Mouse (Mus musculus): Measurements from ENCODE around the gene Abca13. TPM values are rescaled to one million over a fixed set of nuclear protein-coding genes. Genes with fewer than 3 reads are reported as not detected.
"Not testable (repeated sequence)": the region's sequence is repeated elsewhere in the genome, so short reads cannot be mapped to it uniquely, and the experiment has no call there.

Gene Abca13
- total RNA-seq (2021) = under 1 TPM; 0.07 to 0.10 TPM
- long read RNA-seq, experiment 1 = 0 reads
- long read RNA-seq, experiment 2 = 0 reads

DNA sequence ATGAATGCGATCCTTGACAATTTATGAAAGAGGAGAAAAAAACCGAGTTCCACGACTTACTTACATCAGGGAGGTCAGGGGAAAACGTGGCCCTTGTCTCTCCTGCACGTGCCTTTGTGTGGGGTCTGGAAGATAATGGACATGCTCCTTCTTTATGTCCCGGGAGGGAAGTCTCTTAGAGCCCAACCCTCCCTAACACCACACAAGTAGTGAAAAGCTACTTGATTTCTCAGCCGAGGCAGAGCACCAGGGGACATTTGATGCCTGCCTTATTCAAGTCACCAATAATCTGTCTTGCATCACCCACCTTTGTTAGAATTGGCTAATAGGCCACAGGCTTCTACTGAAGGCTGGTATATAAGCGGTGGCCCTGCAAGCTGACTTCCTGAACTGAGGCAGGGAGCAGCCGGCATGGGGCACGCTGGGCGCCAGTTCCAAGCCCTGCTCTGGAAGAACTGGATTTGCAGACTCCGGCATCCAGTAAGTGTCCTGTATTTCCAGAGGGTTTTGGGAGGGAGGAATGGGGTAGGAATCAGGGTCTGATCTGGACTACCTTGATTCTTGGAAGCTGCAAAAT lies at the start of gene Abca13:
TSS of gene Abca13 (plus strand) at position 388 of the 577 bp plus-strand sequence.
- DNase-seq (ENCODE audit: low spot score in 2 of 2) = no peak

DNA sequence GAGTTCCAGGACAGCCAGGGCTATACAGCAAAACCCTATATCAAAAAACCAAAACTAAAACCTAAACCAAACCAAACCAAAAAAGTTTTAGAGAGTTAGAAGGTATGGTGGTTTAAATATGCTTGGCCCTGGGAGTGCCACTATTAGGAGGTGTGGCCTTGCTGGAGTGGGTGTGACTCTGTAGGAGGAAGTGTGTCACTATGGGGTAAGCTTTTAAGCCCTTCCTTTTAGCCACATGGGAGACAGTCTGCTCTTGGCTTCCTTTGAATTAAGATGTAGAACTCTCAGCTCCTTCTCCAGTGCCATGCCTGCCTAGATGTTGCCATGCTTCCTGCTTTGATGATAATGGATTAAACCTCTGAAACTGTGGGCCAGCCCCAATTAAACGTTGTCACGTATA lies 46.6 kb upstream of the Abca13 start:
- DNase-seq (ENCODE audit: low spot score in 2 of 2) = no peak

DNA sequence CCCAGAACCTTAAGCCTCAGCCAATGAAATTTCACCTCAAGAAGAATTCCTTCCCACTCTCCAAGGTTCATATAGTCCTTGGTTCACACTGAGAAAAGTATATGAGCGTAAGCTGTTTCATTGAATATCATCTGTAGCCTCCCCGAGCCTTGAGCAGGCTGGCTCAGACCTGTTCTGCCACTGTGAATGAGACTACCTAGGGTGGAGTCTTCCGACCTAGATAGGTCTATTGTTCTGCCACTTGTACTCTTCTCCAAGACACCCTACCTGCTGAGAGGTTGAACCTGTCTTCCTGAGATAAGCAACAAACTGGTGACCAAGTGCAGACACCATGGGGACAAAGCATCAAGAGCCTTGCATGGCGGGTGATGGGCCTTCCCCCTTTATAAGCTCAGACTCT lies 45.6 kb upstream of the Abca13 start:
- no peak for DNase-seq (ENCODE audit: low spot score in 2 of 2)

DNA sequence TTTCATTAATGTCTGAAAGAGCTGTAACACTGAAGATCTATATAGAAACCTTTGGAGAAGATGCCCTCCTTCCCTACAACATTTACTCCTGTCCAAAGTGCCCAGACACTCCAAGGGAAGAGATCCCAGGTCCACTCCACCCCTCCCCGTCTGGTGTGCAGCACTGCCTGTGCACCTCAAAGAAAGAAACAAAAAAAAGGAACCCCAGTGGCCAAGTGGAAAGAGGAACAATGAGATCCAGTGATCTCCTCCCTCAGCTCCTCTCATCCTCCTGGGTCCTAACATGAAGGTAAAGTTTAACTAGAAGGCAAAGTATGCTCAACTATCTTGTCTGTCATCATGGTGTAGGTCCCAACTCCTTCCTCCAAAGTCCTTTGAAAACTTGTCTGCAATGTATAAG lies 45.1 kb upstream of the Abca13 start:
- no peak for DNase-seq (ENCODE audit: low spot score in 2 of 2)

DNA sequence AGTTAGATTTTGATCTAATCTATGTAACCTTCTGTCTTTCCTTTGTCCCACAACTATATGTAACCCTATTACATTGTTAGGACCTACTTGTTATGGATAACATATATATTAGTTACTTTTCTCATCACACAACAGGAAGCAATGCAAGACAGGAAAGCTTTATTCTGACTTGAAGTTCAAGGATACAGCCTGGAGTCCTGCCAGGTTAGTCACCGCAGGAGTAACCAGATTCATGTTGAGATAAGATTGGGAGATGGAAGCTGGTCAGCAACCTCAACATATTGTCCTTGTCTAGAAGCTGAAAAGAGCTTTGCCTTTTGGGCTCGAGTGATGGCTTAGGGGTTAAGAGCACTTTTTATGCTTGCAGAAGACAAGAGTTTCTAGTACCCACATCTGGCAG lies 43.5 kb upstream of the Abca13 start:
- no peak for DNase-seq (ENCODE audit: low spot score in 2 of 2)

DNA sequence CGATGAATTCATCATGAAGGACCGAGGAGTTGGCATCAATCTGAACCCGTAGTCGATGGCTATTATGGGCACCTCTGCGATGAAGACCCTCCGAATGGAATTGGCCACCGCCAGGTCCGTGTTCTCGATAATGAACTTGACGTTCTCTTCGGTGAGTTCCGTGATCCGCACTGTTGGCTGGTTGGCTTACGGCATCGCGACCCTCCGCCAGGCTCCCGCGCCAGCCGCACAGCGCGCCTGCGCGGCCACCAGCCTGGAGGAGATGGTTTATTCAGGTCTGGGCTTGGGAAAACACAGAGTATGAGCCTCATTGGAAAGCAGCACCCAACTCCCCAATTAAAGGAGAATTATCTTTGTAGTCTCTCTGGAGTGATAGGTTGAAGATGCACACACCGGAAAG lies 41.3 kb upstream of the Abca13 start:
- DNase-seq (ENCODE audit: low spot score in 2 of 2) = not testable (repeated sequence)

DNA sequence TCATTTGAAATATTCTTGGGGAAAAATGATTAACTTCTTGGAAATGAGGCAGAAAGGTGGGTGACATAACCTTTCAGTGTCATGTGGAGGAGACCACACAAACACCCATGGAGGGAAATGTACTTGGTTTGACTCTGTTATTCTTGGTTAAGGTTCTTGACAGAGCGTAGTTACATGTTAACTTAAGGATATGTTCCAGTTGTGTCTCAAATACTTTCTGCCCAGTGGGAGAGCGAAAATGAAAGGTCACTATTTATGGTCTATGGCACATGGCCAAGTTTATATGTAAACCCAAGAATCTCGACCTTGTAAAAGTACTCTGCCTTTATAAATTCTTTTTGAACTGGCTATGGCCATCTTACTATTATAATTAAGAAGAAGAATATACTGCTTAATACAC lies 31.8 kb upstream of the Abca13 start:
- DNase-seq (ENCODE audit: low spot score in 2 of 2) = no peak

DNA sequence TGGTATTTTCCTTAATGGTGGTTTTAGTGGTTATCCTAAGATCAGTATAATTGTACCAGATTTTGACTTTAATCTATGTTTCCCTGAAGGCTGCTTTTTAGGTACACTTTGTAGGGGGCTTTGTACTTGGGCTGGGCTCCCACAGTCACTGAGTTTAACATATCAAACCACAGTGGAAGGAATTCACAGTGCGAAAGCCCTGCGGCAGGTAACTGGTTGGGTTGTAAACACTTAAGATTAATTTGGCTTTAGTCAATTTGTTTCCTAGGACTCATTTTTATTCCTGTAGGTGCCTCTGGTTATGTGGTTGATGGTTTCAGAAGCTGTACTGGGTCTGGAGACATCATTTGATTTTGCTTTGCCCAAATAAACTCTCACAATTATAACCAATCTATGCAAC lies 24.4 kb upstream of the Abca13 start:
- DNase-seq (ENCODE audit: low spot score in 2 of 2) = no peak

DNA sequence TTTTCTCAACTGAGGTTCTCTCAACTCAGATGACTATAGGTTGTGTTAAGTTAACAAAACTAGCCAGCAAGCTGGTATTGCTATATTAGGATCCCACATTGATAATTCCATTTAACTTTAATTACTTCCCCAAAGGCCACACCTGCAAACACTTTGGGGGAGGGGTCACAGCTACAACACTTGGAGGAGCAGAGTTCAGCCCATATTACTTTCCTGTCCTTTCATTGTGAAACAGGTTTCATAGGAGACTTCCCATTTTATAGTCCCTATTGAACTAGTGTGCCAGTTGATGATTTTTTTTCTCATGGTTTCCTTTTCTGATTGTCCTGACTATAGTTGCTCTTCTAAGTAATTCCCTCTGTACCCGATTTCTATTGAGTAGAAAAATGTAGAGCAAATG lies 10.3 kb upstream of the Abca13 start:
- no peak for DNase-seq (ENCODE audit: low spot score in 2 of 2)

DNA sequence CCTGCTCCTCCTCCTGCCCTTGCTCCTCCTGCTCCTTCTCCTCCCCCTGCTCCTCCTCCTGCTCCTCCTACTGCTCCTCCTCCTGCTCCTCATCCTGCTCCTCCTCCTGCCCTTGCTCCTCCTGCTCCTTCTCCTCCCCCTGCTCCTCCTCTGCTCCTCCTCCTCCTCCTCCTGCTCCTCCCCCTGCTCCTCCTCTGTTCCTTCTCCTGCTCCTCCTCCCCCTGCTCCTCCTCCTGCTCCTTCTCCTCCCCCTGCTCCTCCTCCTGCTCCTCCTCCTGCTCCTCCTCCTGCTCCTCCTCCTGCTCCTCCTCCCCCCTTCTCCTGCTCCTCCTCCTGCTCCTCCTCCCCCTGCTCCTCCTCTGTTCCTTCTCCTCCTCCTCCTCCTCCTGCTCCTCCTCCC lies 2.3 kb upstream of the Abca13 start:
- not testable (repeated sequence) for DNase-seq (ENCODE audit: low spot score in 2 of 2)

DNA sequence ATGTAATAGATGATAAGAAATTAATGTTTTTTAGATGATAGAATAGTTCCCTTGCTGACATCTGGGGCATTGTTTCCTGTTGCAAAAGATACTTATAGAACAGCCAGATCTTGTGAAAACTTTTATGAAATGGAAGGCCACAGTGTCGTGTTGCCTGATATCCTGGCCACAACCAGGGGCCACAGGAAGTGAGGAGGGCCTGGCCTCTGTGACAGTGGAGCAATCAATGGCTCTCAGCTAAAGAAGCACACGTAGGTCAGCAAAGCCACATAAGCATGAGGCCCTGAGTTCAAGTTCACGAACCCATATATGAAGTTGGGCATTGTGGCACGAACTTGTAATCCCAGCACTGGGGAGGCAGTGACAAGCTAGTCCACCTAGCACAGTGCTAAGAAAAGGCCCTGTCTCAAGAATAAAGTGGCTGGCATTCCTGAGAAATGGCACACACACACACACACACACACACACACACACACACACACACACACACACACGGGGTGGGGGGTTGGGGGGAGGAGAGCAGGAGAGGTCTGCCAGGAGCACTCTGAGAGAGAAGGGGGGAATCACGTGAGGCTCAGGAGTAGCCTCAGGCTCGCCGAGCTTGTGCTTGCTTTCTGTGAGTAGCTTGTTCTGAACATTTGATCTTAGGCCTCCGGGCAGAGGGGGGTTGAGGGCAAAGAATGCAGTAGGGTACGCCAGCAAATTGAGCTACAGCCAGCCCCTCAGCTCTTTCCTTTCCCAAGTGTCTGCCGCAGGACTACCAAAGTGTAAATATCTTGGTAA lies 779 bp upstream of the Abca13 start:
- no peak for DNase-seq (ENCODE audit: low spot score in 2 of 2)

DNA sequence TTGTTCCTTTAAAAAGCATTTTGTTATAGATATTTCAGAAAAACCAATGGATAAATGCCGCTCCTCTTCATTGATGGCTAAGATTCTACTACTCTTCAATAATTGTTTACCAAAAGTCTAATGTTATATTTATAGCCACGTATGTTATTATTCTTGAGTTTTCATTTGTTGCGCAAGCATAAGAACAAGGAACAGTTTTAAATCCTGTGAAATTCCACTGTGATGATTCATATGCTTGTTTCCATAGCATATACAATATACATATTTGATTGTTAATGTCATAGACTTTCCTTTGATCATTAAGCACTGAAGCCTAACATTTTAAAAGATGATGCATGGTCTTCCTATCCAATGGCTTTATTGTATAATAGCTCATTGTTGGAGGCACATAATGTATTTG lies 3.1 kb downstream of the Abca13 start:
- no peak for DNase-seq (ENCODE audit: low spot score in 2 of 2)

DNA sequence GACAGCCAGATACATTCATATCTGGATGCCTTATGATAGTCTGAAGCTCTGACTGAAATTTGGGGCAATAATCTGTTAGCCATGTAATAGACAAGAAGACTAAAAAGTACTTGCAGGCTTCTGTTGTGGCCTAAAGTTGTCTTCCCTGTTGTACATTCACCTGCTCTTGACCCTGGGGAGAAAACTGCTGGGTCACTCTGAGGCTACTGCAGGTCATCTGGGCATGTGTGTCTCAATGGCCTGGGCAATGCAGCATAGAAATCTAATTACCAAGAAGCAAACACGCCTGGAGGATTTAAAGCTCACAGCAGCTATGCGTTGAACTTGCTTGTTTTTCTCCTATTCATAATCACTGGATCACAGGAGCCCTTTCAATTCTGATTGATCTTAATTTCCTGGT lies 8.1 kb downstream of the Abca13 start:
- DNase-seq (ENCODE audit: low spot score in 2 of 2) = no peak

DNA sequence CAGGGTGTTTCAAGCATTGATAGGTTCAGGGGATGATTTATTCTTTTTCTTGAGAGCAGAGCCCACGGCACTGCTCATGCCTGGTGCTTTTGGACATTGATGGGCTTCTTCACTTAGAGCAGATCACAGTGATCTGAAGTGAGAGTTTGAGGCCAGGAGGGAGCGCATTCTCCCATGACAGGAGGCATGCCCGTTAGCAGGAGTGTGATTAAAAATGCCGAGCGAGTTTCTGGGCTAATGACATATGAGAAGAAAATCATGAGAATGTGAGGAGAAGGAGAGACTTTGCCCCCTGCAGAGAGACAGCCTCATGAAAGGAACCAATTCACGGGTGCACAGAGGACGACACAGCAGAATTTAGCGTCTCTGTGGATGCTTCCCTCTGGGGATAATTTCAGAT lies 19.0 kb downstream of the Abca13 start:
- DNase-seq (ENCODE audit: low spot score in 2 of 2) = no peak

DNA sequence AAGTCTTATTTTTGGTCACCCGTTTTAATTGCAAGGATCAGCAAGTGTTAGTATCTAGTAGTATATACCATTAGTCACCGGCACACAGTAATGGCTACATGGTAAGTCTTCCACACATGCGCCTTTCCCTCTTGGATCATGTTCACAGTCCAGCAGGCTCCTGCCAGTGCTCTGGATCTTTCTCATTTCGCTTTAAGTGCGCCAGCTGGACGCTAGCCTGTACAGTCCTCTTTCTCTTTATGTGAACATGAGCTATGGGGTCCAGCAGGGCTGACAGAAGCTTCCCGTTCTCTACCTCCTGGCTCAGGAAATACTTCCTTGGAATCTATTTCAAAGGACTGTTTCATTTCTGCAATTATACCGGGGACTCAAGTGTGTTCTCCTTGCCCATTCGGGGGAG lies 21.8 kb downstream of the Abca13 start:
- DNase-seq (ENCODE audit: low spot score in 2 of 2) = no peak

DNA sequence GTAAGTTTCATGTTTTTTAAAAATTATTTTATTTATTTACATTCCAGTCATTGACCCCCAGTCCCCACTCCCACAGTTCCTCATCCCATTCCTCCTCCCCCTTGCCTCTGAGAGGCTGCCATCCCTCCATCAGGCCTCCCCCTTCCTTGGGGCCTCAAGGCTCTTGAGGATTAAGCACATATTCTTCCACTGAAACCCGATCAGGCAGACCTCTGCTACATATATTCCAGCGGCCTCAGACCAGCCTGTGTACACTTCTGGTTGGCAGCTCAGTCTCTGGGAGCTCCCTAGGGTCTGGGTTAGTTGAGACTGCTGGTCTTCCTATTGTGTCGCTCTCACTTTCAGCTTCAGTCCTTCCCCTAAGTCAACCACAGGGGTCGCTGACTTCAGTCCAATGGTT lies 24.5 kb downstream of the Abca13 start:
- no peak for DNase-seq (ENCODE audit: low spot score in 2 of 2)

DNA sequence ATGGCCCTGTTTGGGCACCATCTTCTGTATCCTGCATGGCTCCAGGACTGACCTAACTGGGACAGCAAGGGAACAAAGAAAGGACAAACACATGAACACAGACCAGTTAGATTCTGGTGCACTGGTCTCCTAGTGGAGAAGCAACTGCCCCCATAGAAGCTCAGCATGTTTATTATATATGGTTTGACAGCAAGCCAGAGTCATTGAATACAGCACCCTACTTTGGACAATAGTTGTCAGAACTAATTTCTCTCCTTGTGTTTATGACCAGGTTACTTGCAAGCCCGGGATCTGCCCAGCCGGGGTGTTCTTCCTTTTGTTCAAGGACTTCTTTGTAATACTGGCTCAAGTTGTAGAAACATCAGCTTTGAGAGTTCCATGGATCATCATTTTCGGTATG lies 28.8 kb downstream of the Abca13 start:
- DNase-seq (ENCODE audit: low spot score in 2 of 2) = no peak

DNA sequence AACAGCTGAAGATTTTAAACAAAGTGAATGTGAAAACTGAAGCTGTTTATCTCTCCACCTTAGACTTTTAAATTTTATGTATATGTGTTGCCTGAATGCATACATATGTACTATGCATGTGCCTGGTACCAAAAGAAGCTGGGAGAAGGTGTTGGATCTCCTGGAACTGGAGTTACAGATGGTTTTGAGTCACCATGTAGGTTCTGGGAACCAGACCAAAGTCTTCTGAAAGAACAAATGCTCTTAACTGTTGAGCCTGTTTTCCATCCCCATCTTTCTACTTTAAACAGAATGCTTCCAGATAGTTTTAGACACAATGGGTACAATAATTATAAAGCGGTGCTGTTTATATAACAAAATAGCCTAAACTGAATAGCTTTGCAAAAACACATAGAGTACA lies 29.9 kb downstream of the Abca13 start:
- no peak for DNase-seq (ENCODE audit: low spot score in 2 of 2)

DNA sequence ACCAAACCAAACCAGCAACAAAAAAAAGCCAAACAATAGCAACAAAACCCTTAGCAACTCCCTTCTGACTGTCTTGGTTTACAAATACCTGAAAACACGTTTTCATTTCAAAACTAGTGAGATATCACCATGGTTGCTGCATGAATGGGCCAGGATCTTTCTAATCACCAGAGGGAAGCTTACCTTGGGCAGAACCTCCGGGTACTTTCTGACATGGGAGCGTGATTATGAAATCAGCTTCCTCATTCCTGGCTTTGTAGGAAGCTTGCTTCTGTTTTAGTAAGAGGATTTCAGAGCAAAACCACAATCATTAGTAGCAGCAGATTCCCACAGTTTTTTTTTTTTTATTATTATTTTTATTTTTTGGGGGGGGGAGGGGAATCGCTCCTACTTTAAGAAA lies 34.7 kb downstream of the Abca13 start:
- DNase-seq (ENCODE audit: low spot score in 2 of 2) = no peak

DNA sequence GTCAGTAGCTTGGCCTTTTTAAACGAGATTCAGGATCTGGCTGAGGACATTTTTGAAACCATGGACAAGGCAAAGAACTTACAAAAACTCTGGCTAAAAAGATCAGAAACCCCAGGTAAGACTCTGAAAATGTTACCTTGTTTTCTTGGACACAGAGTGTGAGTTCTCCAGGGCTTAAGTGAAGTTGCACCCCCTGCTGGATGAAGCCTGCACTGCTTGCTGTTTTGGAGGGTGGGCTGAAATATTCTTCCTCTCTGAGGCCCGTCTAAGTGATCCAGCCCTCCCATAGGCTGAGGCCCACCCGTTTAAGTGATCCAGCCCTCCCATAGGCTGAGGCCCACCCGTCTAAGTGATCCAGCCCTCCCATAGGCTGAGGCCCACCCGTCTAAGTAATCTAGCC lies 57.9 kb downstream of the Abca13 start:
- DNase-seq (ENCODE audit: low spot score in 2 of 2) = not testable (repeated sequence)

DNA sequence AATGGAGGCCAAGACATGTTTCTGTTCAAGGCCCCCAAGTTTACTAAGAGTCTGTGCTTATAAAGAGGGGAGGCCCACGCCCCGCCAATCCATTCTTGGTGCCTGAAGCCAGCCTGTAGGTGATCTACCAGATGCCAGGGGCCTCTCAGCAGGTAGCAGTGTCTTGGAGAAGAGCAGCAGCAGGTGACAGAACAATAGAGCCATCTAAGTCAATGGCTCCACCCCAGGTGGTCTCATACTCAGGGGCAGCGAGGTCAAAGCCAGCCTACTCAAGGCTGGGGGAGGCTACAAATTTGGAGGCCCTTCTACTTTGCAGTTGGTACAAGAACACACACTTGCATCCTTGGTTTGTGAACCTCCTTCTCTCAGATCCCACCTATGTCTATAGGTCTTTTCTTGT lies 71.3 kb downstream of the Abca13 start:
- DNase-seq (ENCODE audit: low spot score in 2 of 2) = not testable (repeated sequence)

DNA sequence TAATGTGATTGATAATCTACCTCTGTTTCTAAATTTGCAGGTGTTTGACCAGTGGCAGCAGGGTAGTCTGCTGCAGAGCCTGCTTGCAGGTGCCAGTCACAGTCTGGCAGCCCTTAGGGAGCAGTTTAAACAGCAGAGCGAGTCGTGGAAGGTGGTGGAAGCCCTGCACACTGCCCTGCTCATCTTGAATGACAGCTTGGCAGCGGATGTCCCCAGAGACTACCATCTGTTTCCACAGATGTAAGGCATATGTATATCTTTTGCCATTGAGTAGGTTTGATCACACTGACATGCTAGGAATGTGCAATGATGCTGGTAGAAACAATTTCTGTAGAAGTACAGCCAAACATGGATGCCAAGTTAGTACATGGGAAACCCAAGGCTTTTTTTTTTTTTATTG lies 77.3 kb downstream of the Abca13 start:
- DNase-seq (ENCODE audit: low spot score in 2 of 2) = no peak

DNA sequence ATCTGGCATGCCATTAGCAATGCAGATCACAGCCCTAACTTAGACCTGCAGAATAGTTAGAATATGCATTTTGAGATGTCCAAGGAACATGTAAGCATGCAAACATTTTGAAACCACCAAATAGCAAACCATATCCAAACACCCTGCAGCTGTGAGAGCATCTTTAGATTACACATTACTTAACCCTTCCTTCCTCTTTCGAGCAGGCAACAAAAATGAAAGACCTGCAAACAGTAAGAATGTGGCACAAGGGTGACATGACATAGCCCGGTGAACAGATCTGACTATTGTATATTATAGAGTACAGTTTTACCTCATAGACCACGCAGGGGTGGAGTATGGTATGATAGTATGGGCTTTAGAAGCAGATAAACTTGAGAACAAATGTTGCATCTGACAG lies 93.5 kb downstream of the Abca13 start:
- DNase-seq (ENCODE audit: low spot score in 2 of 2) = no peak
